Comparison of ENCODE assay signal across 13 mouse cellular contexts in genomic region chr9:49755214-49755613, GRCm38 (mm10).
"Had no signal": no experiment of that assay in that cellular context is flagged by ENCODE, and none has a peak within 500 bp of the region (broad histone marks: within the 10 kb centered on the region; RNA-seq: fewer than 3 reads in every experiment).

No protein-coding gene starts in this region.

- H3K27me3 ChIP-seq: kidney, embryonic 15.5 days; limb, embryonic 13.5 days; midbrain, embryonic 12.5 days; neural tube, embryonic 15.5 days had no signal

- DNase-seq: kidney, postnatal 14 days; left cerebral cortex, postnatal 4 days; lung, adult 18-20 months; right cerebral cortex, postnatal 4 days; spleen, adult 18-20 months; thymus, adult 18-20 months; thymus, postnatal 14 days had no signal

- H3K9ac ChIP-seq: kidney, embryonic 15.5 days; limb, embryonic 13.5 days; liver, embryonic 14.5 days; midbrain, embryonic 12.5 days; neural tube, embryonic 15.5 days had no signal

- H3K27ac ChIP-seq: kidney, embryonic 15.5 days; limb, embryonic 13.5 days; liver, embryonic 14.5 days; midbrain, embryonic 12.5 days; neural tube, embryonic 15.5 days had no signal

- H3K4me3 ChIP-seq: kidney, embryonic 15.5 days; limb, embryonic 13.5 days; midbrain, embryonic 12.5 days; neural tube, embryonic 15.5 days had no signal

- ATAC-seq: midbrain, embryonic 16.5 days had no signal

- H3K9me3 ChIP-seq: kidney, embryonic 15.5 days; limb, embryonic 13.5 days; midbrain, embryonic 12.5 days; neural tube, embryonic 15.5 days had no signal

- H3K4me2 ChIP-seq: kidney, embryonic 15.5 days; limb, embryonic 13.5 days; midbrain, embryonic 12.5 days; neural tube, embryonic 15.5 days had no signal

- H3K36me3 ChIP-seq: kidney, embryonic 15.5 days; limb, embryonic 13.5 days; midbrain, embryonic 12.5 days; neural tube, embryonic 15.5 days had no signal
